Mouse (Mus musculus): ENCODE data around the gene Rilp.

Rilp gene

GRCm38 (mm10) chr11:75494296-75495049 lies 15.4 kb upstream of the Rilp start:
- no peak for DNase-seq (ENCODE audit: low read depth, low spot score)

DNA sequence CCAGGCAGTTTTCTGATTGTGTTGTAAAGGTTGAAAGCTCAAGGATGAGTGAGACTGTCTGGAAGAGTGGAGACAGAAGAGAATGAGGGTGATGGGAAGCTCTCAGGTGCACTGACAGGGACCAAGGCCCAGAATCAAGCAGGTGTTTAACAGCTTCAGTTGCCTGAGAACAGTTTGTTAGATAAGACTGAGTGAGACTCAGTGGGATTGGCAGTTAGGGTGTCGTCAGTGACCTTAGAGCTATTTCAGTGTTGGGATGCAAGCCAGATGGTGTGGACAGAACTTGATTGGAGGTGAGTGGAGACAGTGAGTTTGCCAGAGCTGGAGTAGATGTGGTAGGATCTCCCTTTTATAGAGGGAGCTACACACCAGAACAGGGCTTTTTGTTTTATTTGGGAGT lies 11.8 kb upstream of the Rilp start:
- no peak for DNase-seq (ENCODE audit: low read depth, low spot score)

DNA sequence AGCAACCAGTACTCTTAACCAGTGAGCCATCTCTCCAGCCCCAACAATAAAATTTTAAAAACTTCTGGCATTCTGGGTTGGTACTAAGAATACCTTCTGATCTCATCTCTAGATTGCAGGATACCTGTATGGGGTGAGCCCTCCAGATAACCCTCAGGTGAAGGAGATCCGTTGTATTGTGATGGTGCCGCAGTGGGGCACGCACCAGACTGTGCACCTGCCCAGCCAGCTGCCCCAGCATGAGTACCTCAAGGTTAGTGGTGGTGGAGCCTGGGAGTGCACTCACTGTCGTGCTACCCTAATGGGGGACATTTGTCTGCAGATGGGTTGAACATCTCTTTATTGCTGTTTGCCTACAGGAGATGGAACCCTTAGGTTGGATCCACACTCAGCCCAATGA lies 1.7 kb upstream of the Rilp start:
- DNase-seq (ENCODE audit: low read depth, low spot score), result no peak

DNA sequence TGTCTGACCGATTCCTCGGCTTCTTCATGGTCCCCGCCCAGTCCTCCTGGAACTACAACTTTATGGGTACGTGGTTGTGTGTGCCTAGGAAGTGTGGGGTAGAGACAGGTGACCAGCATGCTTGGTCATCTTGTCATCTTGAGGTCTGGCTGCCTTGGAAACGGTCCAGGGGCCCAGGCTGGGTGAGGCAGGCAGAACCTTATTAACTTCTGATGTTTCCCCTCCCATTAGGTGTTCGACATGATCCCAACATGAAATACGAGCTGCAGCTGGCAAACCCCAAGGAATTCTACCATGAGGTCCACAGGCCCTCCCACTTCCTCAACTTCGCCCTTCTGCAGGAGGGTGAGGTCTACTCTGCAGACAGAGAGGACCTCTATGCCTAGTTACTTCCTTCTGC lies 990 bp upstream of the Rilp start:
- DNase-seq (ENCODE audit: low read depth, low spot score), result no peak

DNA sequence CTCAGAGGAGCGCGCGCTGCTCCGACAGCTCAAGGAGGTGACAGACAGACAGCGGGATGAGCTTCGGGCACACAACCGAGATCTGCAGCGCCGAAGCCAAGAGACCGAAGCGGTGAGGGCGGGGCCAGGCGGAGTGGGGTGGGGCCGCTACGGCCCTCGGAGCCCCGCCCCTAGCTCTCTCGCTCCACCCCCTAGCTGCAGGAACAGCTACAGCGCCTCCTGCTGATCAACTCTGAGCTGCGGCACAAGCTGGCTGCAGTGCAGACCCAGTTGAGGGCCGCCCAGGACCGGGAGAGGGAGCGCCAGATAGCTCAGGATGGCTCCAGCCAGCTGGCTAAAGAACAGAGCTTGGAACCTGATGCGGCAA lies 716 bp downstream of the Rilp start:
- peak; percentile 89 for DNase-seq (ENCODE audit: low read depth, low spot score)

DNA sequence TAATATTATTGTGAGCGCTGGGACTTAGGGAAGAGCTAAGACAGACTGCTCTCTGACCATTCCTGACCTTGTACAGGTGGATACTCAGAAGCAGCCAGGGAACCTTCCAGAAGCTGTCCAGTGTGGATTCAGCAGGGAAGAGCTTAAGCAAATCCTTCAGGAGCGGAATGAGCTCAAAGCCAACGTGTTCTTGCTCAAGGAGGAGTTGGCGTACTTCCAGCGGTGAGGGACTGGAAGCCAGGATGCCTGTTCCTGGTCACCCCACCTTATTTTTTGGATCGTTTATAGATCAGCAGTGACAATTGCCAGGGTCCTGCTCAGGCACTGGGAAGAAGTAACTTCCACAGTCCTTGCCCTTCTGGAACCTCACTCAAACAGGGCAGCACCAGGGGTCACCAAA lies 1.3 kb downstream of the Rilp start:
- DNase-seq (ENCODE audit: low read depth, low spot score), result no peak

DNA sequence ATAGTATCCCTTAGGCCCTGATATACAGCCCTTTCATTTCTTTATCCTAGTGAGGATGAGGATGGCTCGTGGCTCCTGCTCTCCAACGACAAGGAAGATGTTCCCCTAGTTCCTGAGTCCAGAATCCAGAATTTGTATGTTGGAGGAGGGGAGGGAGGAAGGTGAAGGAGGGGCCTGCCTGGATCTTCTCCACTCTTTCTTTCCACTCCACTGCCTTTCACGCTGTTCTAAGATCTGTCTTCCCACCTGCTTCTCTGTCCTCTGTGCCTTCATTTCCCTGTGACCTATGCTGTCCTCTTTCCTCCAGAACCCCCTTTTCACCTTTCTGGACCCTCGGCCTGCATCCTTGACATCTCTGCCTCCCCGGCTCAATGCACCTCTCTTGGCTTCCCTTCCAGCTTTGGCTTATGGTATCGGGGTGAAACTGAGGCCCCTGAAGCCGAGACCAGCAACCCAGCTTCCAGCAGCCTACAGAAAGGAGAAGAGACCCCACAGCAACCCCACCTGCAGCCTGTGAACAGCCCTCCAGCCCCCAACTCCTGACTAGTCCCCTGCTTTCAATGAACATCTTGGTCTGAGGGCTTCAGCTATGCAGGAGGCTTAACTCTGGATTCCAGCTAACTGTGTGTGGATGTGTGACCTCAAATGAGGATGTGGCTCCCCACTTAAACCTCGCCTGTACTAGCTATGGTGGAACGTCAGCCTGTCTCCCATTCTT lies 2.6 kb downstream of the Rilp start:
- DNase-seq (ENCODE audit: low read depth, low spot score), result no peak

GRCm38 (mm10) chr11:75513336-75513735 lies 3.4 kb downstream of the Rilp start, which contains the start of gene Scarf1:
Gene Scarf1, plus strand, starts transcription at chr11:75513540.
- DNase-seq (ENCODE audit: low read depth, low spot score), result no peak

GRCm38 (mm10) chr11:75515186-75515585 lies 5.3 kb downstream of the Rilp start:
- no peak for DNase-seq (ENCODE audit: low read depth, low spot score)

- no peak for DNase-seq (ENCODE audit: low read depth, low spot score)
Observed at GRCm38 (mm10) chr11:75519834-75520633, 10.1 kb downstream of the Rilp start.

DNA sequence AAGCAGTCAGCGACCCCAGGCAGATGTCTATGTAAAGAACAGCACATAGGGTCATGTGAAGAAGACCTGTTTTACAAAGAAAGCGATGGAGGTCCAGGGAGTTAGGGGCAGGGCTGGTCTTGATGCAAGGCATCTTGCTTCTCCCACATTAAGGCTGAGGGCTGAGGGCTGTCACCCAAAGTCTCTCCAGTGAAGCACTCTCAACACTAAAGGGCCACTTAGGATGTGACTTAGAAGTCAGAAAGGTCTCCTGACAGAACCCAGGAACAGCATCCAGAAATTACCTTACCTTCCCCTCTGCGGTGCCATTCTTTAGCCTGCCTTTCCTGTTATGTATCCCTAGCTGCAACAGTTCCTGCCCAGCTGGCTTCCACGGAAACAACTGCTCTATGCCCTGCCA lies 11.7 kb downstream of the Rilp start:
- no peak for DNase-seq (ENCODE audit: low read depth, low spot score)

DNA sequence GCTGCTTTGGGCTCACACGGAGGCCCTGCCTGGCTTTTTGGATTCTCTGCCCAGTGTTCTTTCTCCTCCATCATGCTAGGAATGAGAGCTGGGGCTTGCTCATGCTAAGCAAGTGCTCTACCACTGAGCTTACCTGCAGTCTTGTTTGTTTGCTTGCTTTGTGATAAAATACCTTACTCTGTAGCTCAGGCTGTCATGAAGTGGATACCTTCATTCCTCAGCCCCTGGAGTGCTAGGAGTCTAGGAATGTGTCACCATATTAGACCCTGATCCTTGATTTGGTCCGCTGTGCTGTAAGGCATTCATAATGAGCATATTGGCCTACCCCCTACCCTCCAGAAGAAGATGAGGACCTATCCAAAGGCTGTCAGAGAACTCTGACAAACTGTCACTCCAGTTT lies 12.9 kb downstream of the Rilp start:
- no peak for DNase-seq (ENCODE audit: low read depth, low spot score)

GRCm38 (mm10) chr11:75525531-75526125 lies 15.7 kb downstream of the Rilp start:
- DNase-seq (ENCODE audit: low read depth, low spot score), result no peak

GRCm38 (mm10) chr11:75526943-75527342 lies 17.0 kb downstream of the Rilp start:
- peak; percentile 87 for DNase-seq (ENCODE audit: low read depth, low spot score)

GRCm38 (mm10) chr11:75529771-75530170 lies 19.9 kb downstream of the Rilp start:
- DNase-seq (ENCODE audit: low read depth, low spot score), result no peak

- DNase-seq (ENCODE audit: low read depth, low spot score), result peak; percentile 92
Observed at GRCm38 (mm10) chr11:75530325-75530724, 20.4 kb downstream of the Rilp start.

DNA sequence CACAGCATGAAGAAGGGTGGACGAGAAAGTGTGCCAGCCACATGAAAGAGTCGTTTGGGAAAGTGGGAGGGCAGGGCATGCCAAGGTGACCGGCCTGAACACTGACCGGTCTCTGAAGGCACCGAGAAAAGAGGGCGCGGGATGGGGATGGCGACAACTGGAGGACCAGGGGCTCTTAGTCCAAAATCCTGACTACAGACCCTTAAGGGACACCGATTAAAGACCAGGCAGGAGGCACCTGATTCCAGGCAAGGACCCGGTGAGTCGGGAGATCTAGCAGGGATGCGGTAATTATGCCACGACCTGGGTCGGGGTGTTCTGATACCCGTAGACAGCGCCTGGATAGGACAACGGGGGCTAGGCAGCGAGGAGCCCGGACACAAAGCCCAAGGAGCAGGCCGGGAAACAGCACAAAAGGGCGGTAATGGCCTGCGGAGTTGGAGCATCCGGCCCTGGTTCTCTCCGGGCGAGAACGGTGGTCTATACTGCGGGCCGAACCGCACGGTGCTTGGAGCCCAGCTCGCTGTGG lies 21.0 kb downstream of the Rilp start:
- no peak for DNase-seq (ENCODE audit: low read depth, low spot score)

- DNase-seq (ENCODE audit: low read depth, low spot score), result peak; percentile 96
Observed at GRCm38 (mm10) chr11:75531469-75532242, 21.8 kb downstream of the Rilp start, which contains the start of gene Slc43a2. Gene Slc43a2, plus strand, starts transcription at chr11:75531694.

DNA sequence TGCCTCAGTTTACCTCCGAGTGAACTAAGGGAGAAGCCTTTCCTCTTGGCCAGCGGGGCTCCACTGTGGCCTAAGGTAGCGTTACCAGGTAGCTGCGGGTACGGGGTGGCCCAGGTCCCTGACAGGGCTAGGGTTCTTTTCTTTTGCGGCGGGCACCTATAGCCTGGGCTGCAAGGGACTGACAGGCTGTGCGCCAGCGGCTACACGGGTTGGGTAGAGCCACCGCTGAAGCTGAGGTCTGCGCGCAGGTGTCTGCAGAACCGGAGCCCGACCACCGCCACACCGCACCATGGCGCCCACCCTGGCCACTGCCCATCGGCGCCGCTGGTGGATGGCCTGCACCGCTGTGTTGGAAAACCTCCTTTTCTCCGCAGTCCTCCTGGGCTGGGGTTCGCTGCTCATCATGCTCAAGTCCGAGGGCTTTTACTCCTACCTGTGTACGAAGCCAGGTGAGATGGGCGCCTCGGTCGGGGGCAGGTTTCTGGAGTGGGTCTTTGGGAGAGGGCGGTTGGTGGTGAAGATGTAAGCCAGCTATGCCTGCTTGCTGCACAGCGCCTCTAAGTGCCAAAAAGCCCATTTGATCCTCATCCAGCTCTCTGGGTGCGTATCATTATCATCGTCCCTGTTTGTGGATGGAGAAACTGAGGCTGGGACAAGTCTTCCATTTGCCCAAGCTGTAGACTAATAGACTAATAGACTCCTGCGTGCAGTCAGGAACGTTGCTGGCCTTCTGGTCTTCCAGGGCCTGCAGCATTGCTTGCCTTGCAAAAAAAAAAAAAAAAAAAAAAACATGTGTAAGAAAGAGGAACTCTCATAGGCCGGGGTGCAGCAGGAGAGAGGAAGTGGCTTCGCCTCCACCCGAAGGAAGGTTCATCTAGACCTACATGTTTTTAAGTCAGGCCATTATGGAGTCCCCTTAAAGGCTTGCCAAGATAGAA lies 22.7 kb downstream of the Rilp start:
- peak; percentile 90 for DNase-seq (ENCODE audit: low read depth, low spot score)
